Mouse (Mus musculus) urinary bladder, postnatal 36 days (tissue): ENCODE results near the gene Ptgfr.

ENCODE experiments used
- DNase-seq, 2 experiments: peaks; one replicate each; pipeline ENCODE4 v3.0.0; 2022; ENCODE audit warnings: low spot score in 2 of 2, mixed read lengths in 1 of 2

Ptgfr gene

DNA sequence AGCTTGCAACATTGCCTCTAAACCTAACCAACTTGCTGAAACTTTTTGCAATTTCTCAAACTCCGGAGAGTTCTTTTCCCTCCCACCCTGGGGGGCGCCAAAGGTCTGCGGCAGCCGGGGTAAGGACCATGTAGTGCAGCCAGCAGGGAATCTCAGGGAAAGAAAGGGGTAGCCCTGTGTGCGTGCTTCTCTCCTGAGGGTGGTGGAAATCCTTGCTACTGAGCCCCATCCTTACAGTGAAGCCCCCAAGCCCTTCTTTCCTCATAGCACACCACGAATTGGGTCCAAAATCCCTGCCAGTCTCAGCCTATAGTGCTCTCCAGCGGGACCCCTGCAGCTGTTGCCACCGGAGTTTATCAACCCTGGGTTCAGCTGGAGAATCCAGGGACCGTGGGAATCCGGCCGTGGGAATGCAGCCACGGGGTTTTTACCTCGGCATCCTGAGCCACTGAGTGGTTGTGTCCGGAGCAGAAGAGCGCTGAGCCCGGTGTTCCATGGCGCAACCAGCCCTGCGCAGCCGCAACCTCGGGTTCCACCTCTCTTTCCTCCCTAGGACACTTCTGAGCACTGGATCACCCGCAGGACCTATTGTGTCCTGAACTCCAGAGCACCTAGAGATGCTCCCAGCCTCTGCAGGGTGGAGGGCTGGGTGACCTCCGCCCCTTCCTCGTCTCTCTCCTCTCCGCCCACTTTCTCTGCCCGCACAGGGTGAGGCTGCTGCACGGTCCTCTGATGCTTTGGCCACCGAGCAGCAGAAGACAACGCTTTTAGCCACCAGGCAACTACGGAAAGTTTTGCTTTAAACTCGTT, at the start of gene Ptgfr:
Gene Ptgfr, minus strand, starts transcription at position 760 of the 810 bp plus-strand sequence.
- peak; percentile 42 to 69 for DNase-seq

DNA sequence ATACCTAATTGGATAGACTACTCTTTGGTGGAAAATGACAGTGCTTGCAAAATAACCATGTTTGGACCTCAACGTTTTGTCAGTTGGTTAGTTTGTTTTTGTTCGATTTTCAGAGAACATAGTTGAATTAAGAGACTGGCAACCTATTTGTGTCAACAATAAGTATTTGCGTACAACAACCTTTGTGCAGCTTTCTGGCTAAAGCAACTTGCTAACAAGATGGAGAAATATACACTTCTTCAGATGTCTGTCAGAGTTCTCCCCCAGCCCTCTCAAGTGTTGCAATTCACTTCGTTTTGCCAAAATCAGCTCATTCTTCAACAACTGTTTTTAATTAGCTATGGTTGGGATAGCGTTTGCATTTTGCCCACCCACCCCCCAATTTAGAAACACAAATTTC, 46.5 kb upstream of the Ptgfr start:
- no peak for DNase-seq

DNA sequence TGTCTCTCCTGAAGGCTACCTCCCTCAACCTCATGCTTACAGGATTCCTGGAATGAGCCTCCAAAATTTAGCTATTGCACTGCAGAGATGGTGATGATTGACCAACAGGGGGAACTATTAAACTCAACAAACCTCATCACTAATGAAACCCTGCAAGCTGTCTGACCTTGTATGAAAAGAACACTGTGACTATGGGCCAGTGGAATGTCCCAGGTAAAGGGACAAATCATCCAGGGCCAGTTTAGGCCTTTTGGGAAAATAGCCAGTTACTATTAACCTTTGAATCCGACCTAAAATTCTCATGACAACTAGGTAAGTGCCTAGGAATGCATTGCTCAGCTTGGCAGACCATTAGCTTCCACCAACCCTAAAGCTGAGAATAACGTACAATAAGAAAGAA, 42.6 kb upstream of the Ptgfr start:
- no peak for DNase-seq

DNA sequence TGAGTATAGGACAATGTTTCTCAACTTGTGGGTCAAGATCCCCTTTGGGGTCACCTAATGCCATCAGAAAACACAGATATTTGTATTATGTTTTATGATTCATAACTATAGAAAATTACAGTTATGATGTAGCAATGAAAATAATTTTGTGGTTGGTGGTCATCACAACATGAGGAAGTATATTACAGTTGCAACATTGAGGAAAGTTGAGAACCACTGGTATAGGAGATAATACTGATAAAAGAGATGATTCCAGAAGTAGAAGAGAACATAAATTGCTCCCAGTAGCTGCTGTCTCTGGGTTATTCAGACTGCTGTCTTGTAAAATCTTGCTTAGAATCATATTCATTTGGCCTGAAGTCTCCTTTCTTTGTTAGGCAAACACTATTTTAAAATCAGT, 31.5 kb upstream of the Ptgfr start:
- no peak for DNase-seq

DNA sequence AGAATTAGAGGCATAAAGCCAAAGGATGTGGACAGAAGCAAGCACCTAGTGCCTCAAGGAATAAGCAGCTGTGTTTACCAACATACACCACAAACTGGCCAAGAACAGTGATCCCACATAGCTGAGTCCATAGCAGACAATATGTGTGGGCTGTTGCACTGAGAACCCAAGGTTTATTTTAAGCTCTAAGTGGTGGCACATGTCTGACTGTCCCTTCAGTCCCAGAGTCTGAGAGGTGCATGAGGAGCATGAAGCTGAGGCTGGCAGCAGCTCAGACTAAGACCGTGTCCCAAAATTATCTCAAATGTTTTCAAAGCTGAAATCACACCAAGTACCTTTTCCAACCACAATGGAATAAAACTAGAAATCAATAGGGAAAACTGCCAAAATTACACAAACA, 13.9 kb upstream of the Ptgfr start:
- no peak for DNase-seq

DNA sequence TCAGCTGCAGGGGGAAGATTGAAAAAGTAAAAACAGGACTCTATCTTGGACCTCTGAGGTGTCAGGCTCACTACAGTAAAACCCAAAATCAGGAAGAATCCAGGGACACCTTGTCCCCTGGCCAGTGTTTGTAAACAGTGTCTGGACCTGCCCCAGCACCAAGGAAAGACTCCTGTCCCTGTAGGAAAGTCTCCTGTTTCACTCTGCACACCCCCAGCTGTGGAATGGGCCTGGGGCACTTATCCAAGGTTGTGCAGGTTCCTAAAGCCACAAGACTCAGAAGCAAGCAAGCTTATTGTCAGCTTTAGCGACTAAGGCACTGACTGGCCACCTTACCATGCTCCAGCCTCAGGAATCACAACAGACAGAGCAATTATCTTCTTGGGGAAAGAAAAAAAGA, 13.2 kb upstream of the Ptgfr start:
- DNase-seq: no peak

DNA sequence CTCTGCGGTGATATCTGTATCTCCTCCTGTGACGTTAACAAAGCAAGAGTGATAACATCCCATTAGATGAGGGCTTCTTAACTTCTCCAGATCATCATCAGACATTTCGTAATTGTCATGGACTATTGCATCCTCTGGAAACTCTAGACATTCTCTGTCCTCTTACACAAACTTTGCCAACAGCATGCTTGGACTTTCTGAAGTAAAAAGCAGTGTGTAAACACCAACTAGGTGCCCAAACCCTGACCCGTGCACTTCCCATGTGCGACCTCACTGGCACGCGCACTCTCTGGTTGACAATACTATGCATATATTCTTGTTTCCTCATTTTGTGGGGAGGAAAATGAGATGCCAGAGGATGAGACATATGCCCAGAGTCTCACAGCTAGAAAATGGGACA, 8.9 kb upstream of the Ptgfr start:
- DNase-seq: no peak

DNA sequence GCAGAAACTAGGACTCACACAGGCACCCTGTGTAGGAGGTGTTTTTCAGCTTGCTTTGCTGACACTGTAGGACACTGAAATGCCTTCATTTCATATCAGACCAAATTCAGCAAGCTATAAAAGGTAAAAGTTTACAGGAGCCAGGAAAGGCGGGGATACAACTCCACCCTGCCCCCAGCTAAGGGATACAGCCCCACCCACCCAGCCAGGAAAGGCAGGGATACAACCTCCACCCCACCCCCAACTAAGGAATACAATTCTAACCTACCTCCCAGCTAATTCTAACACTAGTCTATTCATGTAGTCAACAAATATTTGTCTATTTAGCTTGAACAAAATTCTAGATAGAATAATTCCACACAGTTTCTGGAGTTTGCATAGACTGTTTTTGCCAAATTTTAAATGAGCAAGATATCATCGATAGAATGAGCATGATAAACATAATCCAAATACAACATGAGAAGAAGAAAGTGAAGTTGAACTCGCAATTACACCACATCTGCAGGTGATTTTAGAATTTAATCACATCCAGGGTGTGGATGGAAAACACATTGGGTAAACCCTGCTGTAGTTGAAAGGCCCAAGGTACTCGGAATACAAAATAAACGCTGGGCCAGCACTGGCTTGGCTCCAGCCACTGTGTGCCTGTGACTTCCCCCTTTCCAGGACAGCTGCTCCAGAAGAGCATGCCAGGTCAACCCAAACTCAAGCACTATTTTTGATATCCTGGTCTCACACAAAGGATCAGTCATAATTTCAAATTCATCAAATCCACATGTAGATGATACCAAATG, 7.1 kb upstream of the Ptgfr start:
- no peak for DNase-seq

DNA sequence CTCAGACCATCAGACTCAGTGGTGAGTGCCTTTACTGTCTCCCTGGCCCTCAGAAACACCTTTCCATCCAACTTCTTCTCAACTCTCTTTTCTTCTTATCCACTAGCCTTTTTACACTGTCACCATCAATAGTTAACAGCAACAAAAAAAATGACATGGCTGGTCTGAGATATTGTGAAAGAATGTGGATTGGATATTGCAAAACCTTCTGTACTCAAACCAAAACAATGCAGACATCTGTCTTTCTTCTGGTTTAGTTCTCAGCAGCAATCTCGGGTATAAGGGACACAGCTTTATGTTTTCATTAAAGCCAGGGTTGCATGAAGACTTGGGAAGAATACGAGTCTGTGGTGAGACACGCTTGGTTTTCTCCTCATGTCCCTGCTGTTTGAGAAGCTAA, 3.3 kb upstream of the Ptgfr start:
- DNase-seq: no peak

DNA sequence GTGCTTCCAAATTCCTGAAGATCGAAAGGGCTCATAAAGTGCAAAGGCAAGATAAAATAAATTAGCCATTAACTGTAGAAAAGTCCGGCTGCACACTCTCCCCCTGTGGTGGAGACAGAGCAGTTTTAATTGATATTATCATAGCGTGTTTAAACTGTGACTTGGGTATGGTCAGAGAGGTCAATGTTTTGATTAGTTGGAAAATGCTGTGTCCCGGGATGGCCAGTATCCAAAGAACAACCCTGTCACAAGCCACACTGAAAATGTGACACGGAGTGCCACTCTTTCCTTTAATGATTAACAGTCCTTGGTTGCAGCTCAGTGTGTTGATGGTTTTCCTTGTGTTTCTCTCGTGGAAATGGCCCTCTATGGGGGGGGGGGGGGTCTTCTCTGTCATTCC, 942 bp upstream of the Ptgfr start:
- DNase-seq: no peak

DNA sequence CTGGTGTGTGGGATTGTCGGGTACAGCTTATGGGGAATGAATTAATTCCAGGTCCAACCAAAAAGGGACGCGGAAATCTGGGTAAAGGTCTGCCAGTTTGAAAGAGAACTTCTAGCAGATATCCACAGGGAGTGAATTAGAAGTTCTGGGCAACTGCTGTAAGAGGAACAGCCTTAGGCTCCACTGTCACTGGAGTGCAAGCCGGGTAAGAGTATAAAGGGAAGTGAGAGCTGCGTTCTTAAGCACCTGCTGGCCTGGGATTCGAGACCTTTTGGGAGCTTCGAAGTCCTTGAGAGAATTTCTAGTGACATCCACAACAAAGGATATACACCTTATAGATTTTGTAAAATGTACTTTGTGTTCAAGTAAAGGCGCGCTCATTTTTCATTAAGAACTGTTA, 319 bp upstream of the Ptgfr start:
- no peak for DNase-seq

DNA sequence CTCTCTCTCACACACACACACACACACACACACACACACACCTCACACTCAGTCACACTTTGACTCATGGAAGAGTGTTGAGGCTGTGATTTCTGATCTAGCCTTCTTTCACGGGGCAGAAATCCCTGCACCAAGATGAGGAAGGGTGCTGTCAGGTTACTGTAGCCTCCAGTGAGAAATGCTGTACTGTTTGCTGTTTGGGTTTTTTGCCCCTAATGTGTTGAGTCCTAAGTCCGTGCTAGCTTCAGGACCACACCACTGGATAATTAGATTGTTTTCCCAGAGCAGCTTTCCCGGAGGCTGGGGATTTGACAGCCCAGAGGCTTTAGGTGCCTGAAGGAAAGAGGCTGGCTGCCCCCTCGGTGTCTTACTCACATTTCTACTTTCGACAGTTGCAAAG, 979 bp downstream of the Ptgfr start:
- no peak for DNase-seq

DNA sequence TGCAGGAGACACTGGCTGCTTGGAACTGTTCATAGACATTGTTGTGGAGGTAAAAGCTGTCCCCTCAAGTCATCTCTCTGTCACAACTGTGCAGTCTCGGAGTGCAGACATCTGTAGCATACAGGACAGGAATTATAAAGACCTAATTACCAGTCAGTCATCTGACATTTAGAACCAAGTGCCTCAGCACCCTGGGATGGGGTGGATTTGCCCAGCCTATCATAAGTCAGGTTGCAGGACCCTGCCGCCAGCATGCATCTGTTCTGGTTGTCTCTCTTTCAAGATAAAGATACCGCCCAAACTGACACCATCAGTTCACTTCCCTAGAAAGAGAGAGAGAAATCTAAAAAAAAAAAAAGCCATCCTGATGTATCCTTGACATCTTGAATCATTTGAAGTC, 1.6 kb downstream of the Ptgfr start:
- no peak for DNase-seq

DNA sequence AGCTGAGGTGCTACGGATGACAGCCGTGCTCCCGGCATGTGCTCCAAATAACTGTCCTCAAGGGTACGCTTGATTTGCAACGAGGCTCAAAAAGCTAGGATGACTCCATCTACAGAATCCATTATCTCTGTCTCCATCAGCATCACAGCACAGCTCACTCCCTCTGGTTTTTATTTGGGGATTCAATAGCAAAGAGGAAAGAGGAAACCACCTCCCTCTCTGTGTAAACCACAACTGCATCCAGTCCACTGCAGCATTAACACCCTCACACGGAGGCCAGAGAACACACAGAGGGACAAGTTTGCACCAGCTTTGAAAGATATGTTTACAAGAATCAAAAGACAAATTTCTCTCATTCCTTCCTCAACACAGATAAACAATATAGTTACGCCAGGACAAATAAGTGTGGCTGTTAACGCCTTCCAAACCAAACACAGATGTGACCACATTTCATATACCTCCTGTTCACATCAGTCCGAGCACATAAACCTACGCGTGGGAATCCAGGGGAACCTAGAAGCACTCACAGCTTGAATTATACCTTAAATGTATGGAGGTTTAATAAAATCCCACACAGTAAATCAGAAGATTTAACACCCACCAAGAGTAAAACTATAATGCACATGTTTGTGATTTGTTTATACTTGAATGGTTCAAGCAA, 9.3 kb downstream of the Ptgfr start:
- no peak for DNase-seq

DNA sequence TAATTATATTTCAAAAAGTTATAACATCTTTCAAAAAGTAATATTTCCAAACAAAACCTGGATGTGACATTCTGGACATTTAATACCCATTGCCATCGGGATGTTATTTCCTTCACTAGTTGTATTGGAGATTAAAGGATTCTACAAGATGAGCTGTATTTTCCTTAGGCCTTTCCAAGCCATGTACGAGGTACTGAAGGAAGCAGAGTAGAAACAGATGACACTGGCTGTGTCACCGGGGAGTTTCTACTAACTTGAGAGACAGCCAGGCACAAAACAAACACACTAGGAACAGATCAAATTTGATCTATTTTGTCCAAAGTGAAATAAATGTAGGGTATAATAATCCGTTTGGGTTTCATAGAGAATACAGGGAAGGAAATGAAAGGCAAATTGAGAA, 17.6 kb downstream of the Ptgfr start:
- DNase-seq: no peak

DNA sequence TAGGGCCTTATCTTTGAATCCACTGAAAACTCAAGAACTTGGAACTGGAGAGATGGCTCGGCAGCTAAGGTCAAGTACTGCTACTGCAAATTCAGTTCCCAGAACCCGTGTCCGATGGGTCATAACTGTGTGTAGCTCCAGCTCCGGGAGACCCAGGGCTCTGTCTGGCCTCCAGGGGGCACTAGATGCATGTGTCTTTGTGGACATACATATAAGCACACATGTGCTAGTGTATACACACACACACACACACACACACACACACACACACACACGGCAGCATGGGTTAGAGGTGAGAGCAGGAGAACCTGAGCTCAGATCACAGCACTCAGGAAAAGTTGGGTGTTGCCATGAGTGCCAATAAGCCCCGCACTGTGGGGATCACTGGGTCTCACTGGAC, 19.2 kb downstream of the Ptgfr start:
- no peak for DNase-seq

DNA sequence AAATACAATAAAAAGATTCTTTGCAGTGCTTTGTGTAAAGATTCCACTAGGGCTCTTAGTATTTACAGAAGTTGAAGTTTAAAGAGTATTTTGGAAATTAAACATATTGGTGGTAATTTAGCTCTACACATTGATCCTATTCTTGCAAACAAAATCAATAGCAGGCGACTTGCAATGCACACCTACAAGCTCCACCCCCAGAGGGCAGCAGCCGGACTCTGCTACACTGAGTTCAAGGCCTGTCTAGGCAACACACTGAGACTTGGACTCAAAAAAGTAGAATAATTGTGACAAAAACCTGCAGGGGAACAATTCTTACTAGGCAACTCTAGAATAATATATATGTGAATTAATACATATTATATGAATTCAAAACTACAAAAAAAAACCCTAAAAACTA, 28.8 kb downstream of the Ptgfr start:
- DNase-seq: no peak

DNA sequence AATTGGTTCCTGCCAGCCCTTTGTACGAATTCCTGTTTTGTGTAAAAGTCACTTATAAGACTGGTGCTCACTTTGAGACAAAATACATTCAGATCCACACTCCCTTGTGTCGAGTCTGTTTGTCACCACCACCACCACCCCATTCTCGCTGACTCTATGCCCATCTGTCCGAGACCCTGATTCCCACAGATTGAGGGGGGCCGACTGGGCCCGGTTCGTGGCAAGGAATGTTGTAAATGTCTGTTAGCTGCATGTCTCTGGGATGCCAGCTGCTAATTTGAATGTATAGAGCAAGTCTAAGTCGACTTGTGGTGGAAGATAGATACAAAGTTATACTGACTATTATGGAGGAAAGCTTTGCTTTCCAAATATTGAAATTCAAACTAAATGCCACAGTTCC, 48.8 kb downstream of the Ptgfr start:
- DNase-seq: no peak

DNA sequence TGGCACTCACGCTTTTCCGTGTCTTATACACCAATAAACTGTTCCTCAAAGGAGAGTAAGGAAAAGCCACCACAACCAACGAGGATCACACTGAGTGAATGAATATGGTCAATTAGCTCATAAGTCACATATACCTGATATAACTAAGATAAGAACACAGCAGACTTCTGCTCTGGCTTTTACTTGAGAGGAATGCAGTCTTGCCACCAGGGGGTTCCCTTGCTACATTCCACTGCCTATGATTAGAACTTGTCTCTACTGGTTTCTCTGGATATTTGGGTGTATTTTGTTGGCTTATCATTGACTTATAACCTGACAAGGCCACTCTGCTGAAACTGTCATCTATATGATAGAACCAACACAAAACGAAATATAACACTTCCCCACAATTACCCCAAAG, 62.3 kb downstream of the Ptgfr start:
- DNase-seq: peak; percentile 39 to 50

DNA sequence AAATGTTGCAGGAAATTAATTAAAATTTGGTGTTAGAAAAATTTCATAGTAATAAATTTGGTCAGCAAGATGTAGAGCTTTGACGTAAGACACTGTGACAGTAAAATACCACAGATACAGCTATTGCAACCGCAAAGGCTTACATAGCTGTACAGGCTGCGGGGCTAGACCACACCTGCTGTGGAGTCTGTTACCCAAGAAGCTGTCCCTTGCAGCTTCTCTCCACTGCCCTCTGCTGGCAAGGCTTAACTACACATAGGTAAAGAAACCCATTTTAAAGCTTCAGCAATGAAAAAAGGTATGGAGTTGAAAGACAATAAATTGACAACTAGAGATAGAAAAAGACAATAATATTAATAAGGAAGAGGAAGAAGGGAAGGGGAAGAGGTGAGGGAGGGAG, 66.4 kb downstream of the Ptgfr start:
- DNase-seq: peak; percentile 26 to 40

DNA sequence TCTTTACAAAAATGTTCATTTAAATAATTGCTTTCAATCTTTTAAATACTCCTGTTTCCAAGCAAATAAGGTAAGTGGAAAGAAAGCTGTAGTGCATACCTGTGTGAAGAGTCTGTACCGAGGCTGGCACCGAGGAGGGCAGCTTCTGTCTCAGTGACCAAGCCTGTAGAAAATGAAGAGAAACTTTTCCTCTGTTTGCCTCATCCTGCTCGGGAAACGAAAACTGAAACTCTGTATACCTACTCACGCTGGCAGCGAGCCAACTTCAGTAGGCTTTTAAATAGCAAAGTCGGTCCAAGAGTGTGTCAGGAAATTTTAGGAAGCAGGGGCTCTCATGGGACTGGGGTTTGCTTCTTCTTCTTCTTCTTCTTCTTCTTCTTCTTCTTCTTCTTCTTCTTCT, 87.7 kb downstream of the Ptgfr start, which contains the start of gene Ifi44:
Gene Ifi44, minus strand, starts transcription at position 224 of the 400 bp plus-strand sequence.
- DNase-seq: no peak

DNA sequence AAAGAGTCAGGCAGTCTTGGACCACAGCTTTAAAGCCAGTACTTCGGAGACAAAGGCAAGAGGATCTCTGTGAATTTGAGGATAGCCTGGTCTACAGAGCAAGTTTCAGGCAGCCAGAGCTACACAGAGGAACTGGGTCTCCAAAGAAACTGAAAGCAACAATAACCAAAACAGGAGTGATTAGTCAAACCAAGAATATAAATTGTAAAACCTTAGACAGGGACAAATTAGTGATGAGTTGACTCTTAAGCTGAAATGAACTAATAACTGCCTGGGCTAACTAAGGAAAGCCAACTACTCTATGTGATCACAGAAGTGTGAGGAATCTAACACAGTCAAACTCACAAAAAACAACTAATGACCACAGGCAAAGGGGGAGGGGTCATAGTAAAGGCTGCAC, 88.9 kb downstream of the Ptgfr start:
- no peak for DNase-seq
